Mouse (Mus musculus) left cerebral cortex, adult 2 months (tissue): Measurements from ENCODE around the gene Prkar2b. TPM values are rescaled to one million over a fixed set of nuclear protein-coding genes. Genes with fewer than 3 reads are reported as not detected.
"Not testable (repeated sequence)": the region's sequence is repeated elsewhere in the genome, so short reads cannot be mapped to it uniquely, and the experiment has no call there.

ENCODE experiments used
- DNase-seq, 2 experiments: peaks; one replicate each; pipeline ENCODE4 v3.0.0; 2021 to 2022; ENCODE audit warnings: low spot score in 2 of 2, mixed read lengths in 1 of 2; ENCODE audit errors: extremely low spot score in 1 of 2
- H3K27ac ChIP-seq: fragments of 200-600 bp; 2 replicates; pipeline ENCODE4 v1.8.1; 2022
- H3K4me3 ChIP-seq: fragments of 200-600 bp; 2 replicates; pipeline ENCODE4 v1.8.1; 2022
- CTCF ChIP-seq: fragments of 200-600 bp; IDR thresholded peaks from 2 replicates; pipeline ENCODE4 v1.8.1; 2022; ENCODE audit warnings: antibody characterized with exemption, mild to moderate bottlenecking, moderate library complexity
- intact Hi-C: fragments of 180-260 bp; cut with DNase I; formaldehyde crosslinking; loops from one replicate; pipeline ENCODE4 v1.15.1; 2025
- total RNA-seq, 2 experiments: library from RNA; stranded (reverse); gene quantifications; 2 replicates each; pipeline ENCODE4 v1.2.3; 2021

The Prkar2b gene
- total RNA-seq, 2 experiments from 2014 or later, result 70.7 to 75.9 TPM

DNA sequence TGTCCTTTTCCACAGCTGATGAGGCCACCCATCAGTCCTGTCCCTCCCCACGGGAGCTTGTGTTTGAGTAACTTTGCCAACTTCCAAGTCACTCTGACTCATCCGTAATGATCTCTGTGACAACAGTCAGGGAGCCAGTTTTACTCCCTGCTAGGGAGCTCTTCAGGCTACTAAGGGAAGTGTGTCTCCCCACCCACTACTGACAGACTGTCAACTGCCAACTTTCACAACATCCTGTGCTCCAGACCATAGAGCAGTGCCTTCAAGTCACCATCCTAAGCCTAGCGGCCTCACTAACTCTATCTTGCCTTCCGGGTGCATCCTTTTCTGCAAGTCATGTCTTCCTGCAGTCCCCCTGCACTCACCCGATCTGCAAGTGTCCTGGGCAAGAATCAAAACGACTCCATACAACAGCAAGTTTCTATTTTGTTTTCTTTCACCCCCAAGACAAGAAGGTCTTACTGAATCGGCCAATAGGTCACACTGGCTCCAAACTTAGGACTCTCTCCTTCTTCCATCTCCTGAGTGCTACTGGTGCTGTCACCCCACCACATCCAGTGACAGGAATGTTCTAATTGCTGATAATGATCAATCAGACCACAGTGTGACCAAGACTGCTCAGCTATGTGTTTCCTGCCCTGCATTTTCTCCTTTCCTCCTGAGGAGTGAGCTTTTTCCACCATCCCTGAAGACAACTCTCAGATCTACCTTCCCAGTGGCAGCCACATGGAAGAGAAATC, 43.3 kb downstream of the Prkar2b start:
- TF ChIP-seq CTCF, result no peak
- H3K4me3 ChIP-seq, result no peak overlapping the region
- DNase-seq, result no peak
- intact Hi-C loops, result no loop called here
- no peak overlapping the region for H3K27ac ChIP-seq

DNA sequence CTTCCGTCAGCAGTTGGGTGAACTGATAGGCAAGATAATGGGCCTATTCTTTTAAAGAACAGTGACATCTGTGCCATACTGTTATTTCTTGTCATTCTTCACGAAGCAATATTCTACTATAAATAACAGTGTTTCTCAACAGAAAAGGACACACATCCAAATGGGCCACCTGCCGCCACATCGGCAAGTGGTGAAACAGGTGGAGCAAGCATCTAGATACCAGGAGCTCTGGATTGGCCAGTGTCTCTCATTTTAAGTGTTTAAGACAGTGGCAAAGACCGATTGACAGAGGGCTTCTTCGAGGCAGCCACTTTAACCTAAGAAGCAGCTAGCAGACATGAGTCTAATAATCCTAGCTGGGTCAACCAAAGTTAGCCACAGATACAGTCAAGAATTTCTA, 44.6 kb downstream of the Prkar2b start:
- Histone ChIP-seq H3K27ac (no peak overlapping the region), H3K4me3 (no peak overlapping the region)
- no peak for DNase-seq
- TF ChIP-seq CTCF, result no peak
- intact Hi-C loops, result no loop called here

DNA sequence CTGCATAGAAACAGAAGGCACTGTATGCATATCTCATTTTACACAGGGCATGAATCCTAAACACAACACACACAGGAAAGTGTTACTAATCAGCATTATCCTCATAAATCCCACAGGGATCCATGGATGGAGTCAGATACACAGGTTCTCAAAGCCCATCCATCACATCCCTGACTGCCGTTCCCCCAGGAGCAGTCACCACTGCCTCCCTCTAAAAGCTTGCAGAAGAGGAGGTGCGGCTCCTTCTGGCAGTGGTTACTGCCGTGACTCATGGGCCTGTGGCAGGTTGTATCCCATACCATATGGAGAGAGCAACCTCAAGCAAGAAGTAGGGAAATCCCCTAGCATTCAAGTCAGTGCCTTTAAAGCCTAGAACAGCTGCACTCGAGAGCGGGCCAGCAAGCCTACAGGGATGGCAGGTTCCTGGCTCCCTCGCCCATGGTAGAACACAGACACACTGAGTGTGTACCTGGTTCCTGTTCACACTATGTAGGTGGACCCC, 45.8 kb downstream of the Prkar2b start:
- no peak overlapping the region for H3K4me3 ChIP-seq
- no peak for TF ChIP-seq CTCF
- intact Hi-C loops, result no loop called here
- no peak overlapping the region for H3K27ac ChIP-seq
- DNase-seq, result peak in 1 of 2 experiments; percentile 45

DNA sequence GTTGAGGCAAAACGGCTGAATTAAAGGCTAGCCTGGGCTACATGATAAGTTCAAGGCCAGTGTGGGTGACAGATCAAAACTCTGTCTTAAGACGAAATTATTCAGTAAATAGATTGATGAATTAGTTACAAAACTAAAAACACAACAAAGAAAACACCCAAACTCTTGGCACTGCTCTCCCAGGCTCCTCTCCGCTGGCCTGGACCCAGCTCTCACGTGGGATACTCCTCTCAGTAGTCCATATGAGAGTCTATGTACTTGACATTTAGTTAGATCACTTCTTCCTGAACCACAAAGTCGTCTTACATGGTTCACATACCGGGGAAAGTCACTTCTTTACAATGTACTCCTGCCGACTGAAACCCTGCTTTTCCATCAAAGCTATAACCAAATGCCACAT, 46.3 kb downstream of the Prkar2b start:
- no peak for TF ChIP-seq CTCF
- Histone ChIP-seq H3K27ac (no peak overlapping the region), H3K4me3 (no peak overlapping the region)
- intact Hi-C loops, result no loop called here
- no peak for DNase-seq

DNA sequence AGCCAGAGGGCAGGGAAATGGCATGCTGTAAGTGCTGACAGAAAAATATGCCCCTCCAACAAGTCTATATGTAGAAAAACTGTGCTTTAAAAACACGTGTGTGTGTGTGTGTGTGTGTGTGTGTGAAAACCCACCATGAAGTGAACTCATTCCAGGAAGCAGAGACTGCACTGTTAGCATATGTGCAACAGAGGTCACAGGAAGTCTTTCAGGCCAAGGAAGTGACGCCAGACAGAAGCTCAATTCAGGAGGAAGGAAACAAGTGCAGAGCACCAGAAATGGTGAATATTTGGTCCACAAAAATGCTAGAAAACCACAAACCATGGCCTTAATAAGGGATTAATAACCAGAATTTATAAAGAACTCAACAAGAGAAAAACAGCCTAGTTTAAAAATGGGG, 48.9 kb downstream of the Prkar2b start:
- no peak for DNase-seq
- intact Hi-C loops, result no loop called here
- no peak overlapping the region for H3K27ac ChIP-seq
- no peak overlapping the region for H3K4me3 ChIP-seq
- TF ChIP-seq CTCF, result no peak

DNA sequence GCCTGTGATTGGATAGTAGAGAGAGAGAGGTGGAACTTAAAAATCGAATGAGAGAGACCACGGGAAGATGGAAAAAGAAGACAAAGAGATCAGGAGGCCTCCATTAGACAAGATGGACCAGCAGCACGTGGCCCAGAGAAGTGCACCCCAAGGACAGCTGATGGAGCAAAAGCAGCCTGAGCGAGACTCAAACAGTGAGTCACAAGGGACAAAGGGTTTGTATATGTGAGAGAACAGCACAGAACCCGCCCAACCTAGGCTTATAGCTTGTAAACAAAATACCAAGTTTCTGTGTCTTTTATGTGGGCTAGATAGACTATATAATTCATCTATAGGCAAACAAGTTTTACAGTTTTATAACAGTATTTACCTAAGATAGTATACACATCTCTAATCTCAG, 50.0 kb downstream of the Prkar2b start:
- intact Hi-C loops, result no loop called here
- TF ChIP-seq CTCF, result no peak

DNA sequence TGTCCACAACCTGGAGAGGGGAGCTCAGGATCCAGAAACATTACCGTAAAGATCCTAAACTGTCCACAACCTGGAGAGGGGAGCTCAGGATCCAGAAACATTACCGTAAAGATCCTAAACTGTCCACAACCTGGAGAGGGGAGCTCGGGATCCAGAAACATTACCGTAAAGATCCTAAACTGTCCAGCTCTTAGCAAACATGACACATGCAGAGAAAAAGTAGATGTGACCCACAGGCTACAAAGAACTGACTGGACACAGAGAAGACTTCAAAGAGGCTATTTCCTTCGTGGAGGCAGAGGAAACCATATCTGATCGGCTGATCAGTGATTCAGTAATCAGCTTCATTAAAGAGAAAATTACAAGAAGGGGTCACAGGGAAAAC, 51.1 kb downstream of the Prkar2b start:
- DNase-seq, H3K4me3 ChIP-seq, H3K27ac ChIP-seq: not testable (repeated sequence)

More for the DNA sequence above, 50.0 kb downstream of the Prkar2b start:
- H3K27ac ChIP-seq, result no peak overlapping the region
- no peak for DNase-seq
- no peak overlapping the region for H3K4me3 ChIP-seq

DNA sequence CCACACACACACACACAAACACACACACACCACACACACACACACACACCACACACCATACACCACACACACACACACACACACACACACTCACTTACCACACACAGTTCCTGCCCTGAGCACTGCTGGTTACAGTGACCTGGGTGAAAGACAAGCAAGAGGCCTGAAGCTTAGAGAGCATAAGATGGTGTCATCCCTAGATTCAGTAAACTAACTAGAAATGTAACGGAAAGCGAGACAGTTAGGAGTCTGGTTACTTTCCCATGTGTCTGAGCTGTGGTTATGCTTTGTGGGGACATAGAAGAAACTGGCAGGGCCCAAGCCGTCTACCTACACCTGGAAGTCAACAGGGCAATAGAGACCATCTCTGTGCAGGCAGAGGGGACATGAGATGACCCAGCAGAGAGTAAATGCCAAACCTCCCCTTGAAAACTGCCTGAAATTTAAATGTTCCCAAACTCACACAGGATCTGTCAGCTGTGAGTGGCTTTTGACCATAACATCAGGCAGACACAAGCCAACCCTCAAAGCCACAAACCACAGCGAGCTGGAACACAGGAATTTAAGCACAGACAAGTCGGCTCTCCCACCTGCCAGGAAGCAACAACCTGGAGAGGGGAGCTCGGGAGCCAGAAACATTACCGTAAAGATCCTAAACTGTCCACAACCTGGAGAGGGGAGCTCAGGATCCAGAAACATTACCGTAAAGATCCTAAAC, 51.7 kb downstream of the Prkar2b start:
- DNase-seq, result no peak
- H3K27ac ChIP-seq, result no peak overlapping the region
- TF ChIP-seq CTCF, result no peak
- no peak overlapping the region for H3K4me3 ChIP-seq
- intact Hi-C loops, result no loop called here

More for the DNA sequence above, 51.1 kb downstream of the Prkar2b start:
- intact Hi-C loops, result not testable (repeated sequence)

DNA sequence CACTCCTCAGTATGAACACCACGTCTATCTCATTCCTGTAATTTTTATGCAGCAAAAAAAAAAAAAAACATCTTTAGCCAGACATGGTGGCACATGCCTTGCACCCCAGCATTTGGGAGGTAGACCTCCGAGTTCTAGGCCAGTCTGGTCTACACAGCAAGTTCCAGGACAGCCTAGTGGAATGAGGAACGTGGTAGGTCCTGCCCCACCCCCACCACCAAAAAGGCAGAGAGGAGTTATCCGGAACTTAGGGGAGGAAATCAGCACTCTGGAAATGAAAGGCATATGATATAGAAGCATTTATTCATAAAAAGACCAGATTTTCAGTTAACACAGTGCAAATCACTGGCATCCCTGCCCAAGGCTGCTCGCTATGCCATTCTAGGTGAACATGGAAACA, 52.4 kb downstream of the Prkar2b start:
- no peak overlapping the region for H3K27ac ChIP-seq

DNA sequence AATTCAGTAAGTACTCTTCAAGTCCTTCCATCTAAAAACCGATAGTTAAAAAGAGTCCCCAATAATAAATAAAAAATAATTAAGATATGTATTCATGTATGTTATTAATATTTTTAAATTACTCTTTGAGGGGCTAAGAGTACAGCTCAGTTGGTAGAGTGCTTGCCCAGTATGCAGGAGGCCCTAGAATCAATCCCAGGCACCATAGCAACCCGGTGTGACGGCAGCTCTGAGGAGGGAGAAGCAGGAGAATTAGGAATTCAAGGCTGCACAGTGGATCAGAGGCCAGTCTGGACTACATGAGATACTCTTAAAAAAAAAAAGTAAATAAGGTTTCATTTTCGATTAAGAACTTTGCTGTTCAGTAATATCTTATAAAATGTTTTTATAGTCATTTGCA, 53.5 kb downstream of the Prkar2b start:
- no peak for DNase-seq
- Histone ChIP-seq H3K27ac (no peak overlapping the region), H3K4me3 (no peak overlapping the region)
- TF ChIP-seq CTCF, result no peak
- intact Hi-C loops, result no loop called here

More for the DNA sequence above, 52.4 kb downstream of the Prkar2b start:
- TF ChIP-seq CTCF, result no peak
- intact Hi-C loops, result no loop called here
- no peak overlapping the region for H3K4me3 ChIP-seq
- no peak for DNase-seq

DNA sequence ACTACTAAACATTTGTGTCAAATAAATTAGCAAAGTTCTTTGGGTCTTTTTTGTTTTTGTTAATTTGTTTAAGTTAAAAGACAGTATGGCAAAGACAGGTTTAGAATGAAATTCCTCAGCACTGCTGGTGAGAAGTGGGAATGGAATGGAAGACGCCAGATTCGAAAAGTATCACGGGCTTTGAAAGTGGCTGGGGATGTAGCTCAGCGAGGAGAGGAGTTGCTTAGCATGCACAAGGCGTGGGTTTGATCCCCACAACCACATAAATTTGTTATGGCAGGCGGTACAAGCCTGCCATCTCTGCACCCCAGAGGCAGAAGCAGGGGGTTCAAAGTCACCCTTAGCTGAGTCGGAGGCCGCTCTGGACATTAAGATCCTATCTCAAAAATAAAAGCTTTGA, 54.1 kb downstream of the Prkar2b start:
- H3K27ac ChIP-seq, result no peak overlapping the region
- no peak overlapping the region for H3K4me3 ChIP-seq
- intact Hi-C loops, result no loop called here
- DNase-seq, result no peak
- no peak for TF ChIP-seq CTCF

DNA sequence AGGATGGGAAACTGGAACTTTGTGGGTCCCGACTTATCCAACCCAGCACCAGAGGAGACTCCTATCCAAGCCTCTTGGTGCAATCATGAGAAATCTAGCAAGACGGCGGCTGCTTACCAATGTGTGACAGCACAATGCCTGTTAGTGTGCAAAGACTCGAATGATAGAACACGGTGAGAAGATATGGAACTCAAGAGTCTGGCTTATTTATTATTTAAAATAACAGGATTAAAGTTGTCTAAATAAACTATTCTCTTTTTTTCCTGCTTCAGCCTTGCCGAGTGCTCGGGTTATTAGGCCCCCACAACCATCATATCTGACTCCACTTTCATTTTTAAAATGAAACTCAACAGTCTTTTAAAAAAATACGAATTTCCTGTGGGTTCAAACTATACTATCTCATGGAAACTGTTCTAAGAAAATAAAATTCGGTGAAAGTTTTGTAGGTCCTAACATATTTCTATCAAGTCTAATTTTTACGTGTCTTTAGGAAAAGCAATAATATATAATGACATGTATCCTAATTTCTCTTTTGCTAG, 54.6 kb downstream of the Prkar2b start:
- intact Hi-C loops, result no loop called here
- Histone ChIP-seq H3K4me3 (no peak overlapping the region), H3K27ac (no peak overlapping the region)
- DNase-seq, result no peak
- TF ChIP-seq CTCF, result no peak
